Mouse (Mus musculus) embryonic facial prominence, embryonic 13.5 days (tissue): ENCODE measurements around the gene Olfr91. TPM values are rescaled to one million over a fixed set of nuclear protein-coding genes. Genes with fewer than 3 reads are reported as not detected.

ENCODE experiments used
- ATAC-seq: fragments of 200-750 bp; cut with Nextera tagmentation; 2 replicates; pipeline ENCODE4 v1.8.0; 2017; ENCODE audit warnings: low read depth; ENCODE audit not compliant: insufficient number of reproducible peaks, insufficient read depth, low FRiP score, low TSS enrichment
- H3K27ac ChIP-seq: fragments of 300-500 bp; sonication (generic); 2 replicates; pipeline ENCODE4 v1.5.1; 2015; ENCODE audit warnings: moderate library complexity, mild to moderate bottlenecking, inconsistent platforms
- H3K27me3 ChIP-seq: fragments of 300-500 bp; sonication (generic); 2 replicates; pipeline ENCODE4 v1.6.1; 2015; ENCODE audit warnings: mild to moderate bottlenecking, inconsistent platforms
- H3K36me3 ChIP-seq: fragments of 300-500 bp; sonication (generic); 2 replicates; pipeline ENCODE4 v1.6.1; 2015; ENCODE audit warnings: mild to moderate bottlenecking, inconsistent platforms
- H3K4me1 ChIP-seq: fragments of 300-500 bp; sonication (generic); 2 replicates; pipeline ENCODE4 v1.6.1; 2015; ENCODE audit warnings: inconsistent platforms
- H3K4me2 ChIP-seq: fragments of 300-500 bp; sonication (generic); 2 replicates; pipeline ENCODE4 v1.6.1; 2015; ENCODE audit warnings: moderate library complexity, mild to moderate bottlenecking, inconsistent platforms
- H3K4me3 ChIP-seq: fragments of 300-500 bp; sonication (generic); 2 replicates; pipeline ENCODE4 v1.5.1; 2015; ENCODE audit warnings: mild to moderate bottlenecking, inconsistent platforms
- H3K9ac ChIP-seq: fragments of 300-500 bp; sonication (generic); 2 replicates; pipeline ENCODE4 v1.6.1; 2015; ENCODE audit warnings: mild to moderate bottlenecking, inconsistent platforms
- H3K9me3 ChIP-seq: fragments of 300-500 bp; sonication (generic); 2 replicates; pipeline ENCODE4 v1.6.1; 2016; ENCODE audit warnings: inconsistent platforms
- WGBS: fragments of 180-500 bp; shearing (Covaris S2); methylation state at CpG from one replicate; pipeline ENCODE4 v1.1.7; 2015; ENCODE audit warnings: mixed read lengths; 5-methylcytosine and 5-hydroxymethylcytosine counted together
- polyA plus RNA-seq: library from polyadenylated mRNA; unstranded; fragments of >200 nt; fragmentation: Nextera tagmentation; extraction: Ambion mirVana; gene quantifications from 2 replicates; pipeline ENCODE4 v1.2.1, GENCODE M21; 2015

Gene Olfr91
- polyA plus RNA-seq, 1 experiment from 2014 or later = not detected

DNA sequence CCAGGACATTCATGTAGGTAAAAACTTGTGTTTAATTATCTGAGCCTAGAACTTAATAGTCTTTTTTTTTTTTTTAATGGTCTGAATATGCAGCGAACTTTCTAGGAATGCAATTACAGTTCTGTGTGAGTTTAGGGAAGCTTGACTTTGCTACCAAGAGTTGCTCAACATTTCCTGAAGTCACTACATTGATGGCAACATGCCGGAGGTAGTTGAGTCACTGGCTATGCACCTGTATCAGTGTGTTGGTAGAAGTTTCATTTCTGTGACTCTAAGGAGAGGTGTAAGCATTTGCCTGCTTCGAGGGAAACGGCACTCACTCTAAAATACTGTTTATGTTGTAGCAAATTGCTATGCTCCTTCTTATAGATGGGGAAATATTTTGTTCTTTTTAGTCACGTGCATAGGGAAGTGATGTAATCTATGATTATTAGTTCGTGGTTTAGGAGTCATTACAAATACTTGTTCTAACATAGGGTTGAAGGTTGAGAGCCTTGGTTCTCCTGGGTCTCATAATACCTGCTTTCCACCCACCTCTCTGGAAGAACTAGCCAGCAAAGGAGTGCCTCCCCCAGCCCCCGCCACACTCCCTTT, 53.3 kb downstream of the Olfr91 start:
- Histone ChIP-seq H3K9ac (no peak overlapping the region), H3K27me3 (peaks cover 5% of the 10 kb centered on the region), H3K36me3 (no peaks in the 10 kb centered on the region), H3K4me3 (peak overlapping the region; percentile 80), H3K4me2 (peak overlapping the region; percentile 92), H3K9me3 (no peaks in the 10 kb centered on the region), H3K4me1 (peaks cover 30% of the 10 kb centered on the region), H3K27ac (peak overlapping the region; percentile 89; the same call in 1 of the 2 replicates)
- 67% methylated on average over 7 of the region's 7 CpGs for WGBS
- ATAC-seq = no peak

Other genes starting within 250 kb of the Olfr91 start
- 0.24 and 0.48 TPM in 2 replicates for gene Trim15, start 231.1 kb downstream of the Olfr91 start, polyA plus RNA-seq
- gene Trim10, start 228.7 kb downstream of the Olfr91 start, polyA plus RNA-seq = 1.8 and 4.7 TPM in 2 replicates
- gene Trim40, start 208.2 kb downstream of the Olfr91 start, polyA plus RNA-seq = not detected in 2 replicates
- not detected in 2 replicates for gene Trim31, start 200.2 kb downstream of the Olfr91 start, polyA plus RNA-seq
- gene Rnf39, start 155.4 kb downstream of the Olfr91 start, polyA plus RNA-seq = 0.35 and 0.39 TPM in 2 replicates
- 118 and 130 TPM in 2 replicates for gene Ppp1r11, start 146.5 kb downstream of the Olfr91 start, polyA plus RNA-seq
- gene Znrd1, start 139.7 kb downstream of the Olfr91 start, polyA plus RNA-seq = 106 and 115 TPM in 2 replicates
- gene Znrd1as, start 139.7 kb downstream of the Olfr91 start, polyA plus RNA-seq = 4.9 and 6.4 TPM in 2 replicates
- gene 2410137M14Rik, start 117.0 kb downstream of the Olfr91 start, polyA plus RNA-seq = not detected in 2 replicates
- 1.4 TPM in 2 replicates for gene H2-M5, start 108.7 kb downstream of the Olfr91 start, polyA plus RNA-seq
- 112 and 113 TPM in 2 replicates for gene Zfp57, start 97.1 kb downstream of the Olfr91 start, polyA plus RNA-seq
- gene Mog, start 74.9 kb downstream of the Olfr91 start, polyA plus RNA-seq = 0.30 and 0.31 TPM in 2 replicates
- 15.8 and 16.1 TPM in 2 replicates for gene Gabbr1, start 52.3 kb downstream of the Olfr91 start, polyA plus RNA-seq
- 0.10 TPM in 1 of 2 replicates, not detected in the other for gene Olfr90, start 9.8 kb downstream of the Olfr91 start, polyA plus RNA-seq
- not detected in 2 replicates for gene Olfr92, start 21.8 kb upstream of the Olfr91 start, polyA plus RNA-seq
- gene Olfr93, start 63.2 kb upstream of the Olfr91 start, polyA plus RNA-seq = not detected in 2 replicates
- gene Ubd, start 95.6 kb upstream of the Olfr91 start, polyA plus RNA-seq = not detected in 2 replicates
- not detected in 2 replicates for gene Olfr94, start 102.7 kb upstream of the Olfr91 start, polyA plus RNA-seq
- not detected in 2 replicates for gene Olfr95, start 114.8 kb upstream of the Olfr91 start, polyA plus RNA-seq
- not detected in 2 replicates for gene Olfr96, start 121.9 kb upstream of the Olfr91 start, polyA plus RNA-seq
- not detected in 2 replicates for gene Olfr97, start 139.1 kb upstream of the Olfr91 start, polyA plus RNA-seq
- not detected in 2 replicates for gene Olfr98, start 165.5 kb upstream of the Olfr91 start, polyA plus RNA-seq
- gene H2-M3, start 171.9 kb upstream of the Olfr91 start, polyA plus RNA-seq = 0.94 and 1.4 TPM in 2 replicates
- not detected in 2 replicates for gene Olfr99, start 185.2 kb upstream of the Olfr91 start, polyA plus RNA-seq
- not detected in 2 replicates for gene Olfr101, start 206.0 kb upstream of the Olfr91 start, polyA plus RNA-seq
- not detected in 2 replicates for gene Olfr102, start 218.8 kb upstream of the Olfr91 start, polyA plus RNA-seq
- not detected in 2 replicates for gene Olfr103, start 241.4 kb upstream of the Olfr91 start, polyA plus RNA-seq